Mouse (Mus musculus) stomach, embryonic 16.5 days (tissue): ENCODE results near the gene Kctd20. TPM values are rescaled to one million over a fixed set of nuclear protein-coding genes. Genes with fewer than 3 reads are reported as not detected.
A peak's percentile ranks its signal among the peaks of the same experiment; 100 is the strongest.

Source experiments
- ATAC-seq: fragments of 200-750 bp; cut with Nextera tagmentation; 2 replicates; pipeline ENCODE4 v1.8.0; 2017; ENCODE audit warnings: moderate number of reproducible peaks, moderate TSS enrichment; ENCODE audit not compliant: insufficient read depth, low FRiP score
- H3K27ac ChIP-seq: fragments of 300-500 bp; sonication (generic); 2 replicates; pipeline ENCODE4 v1.5.1; 2014; ENCODE audit warnings: low read length
- H3K27me3 ChIP-seq: fragments of 300-500 bp; sonication (generic); 2 replicates; pipeline ENCODE4 v1.6.1; 2014; ENCODE audit warnings: low read length, control low read depth, mixed read lengths; ENCODE audit not compliant: control insufficient read depth, insufficient read depth
- H3K36me3 ChIP-seq: fragments of 300-500 bp; sonication (generic); 2 replicates; pipeline ENCODE4 v1.6.1; 2014; ENCODE audit warnings: low read length; ENCODE audit not compliant: control insufficient read depth, insufficient read depth
- H3K4me1 ChIP-seq: fragments of 300-500 bp; sonication (generic); 2 replicates; pipeline ENCODE4 v1.6.1; 2014; ENCODE audit warnings: low read length, control low read depth, mixed read lengths; ENCODE audit not compliant: control insufficient read depth, insufficient read depth
- H3K4me2 ChIP-seq: fragments of 300-500 bp; sonication (generic); 2 replicates; pipeline ENCODE4 v1.6.1; 2014; ENCODE audit warnings: low read depth, low read length, mixed read lengths
- H3K4me3 ChIP-seq: fragments of 300-500 bp; sonication (generic); replicated peaks from 2 replicates; pipeline ENCODE4 v1.5.1; 2014; ENCODE audit warnings: mild to moderate bottlenecking, low read length
- H3K9ac ChIP-seq: fragments of 300-500 bp; sonication (generic); 2 replicates; pipeline ENCODE4 v1.6.1; 2014; ENCODE audit warnings: low read length
- H3K9me3 ChIP-seq: fragments of 300-500 bp; sonication (generic); replicated peaks from 2 replicates; pipeline ENCODE4 v1.6.1; 2016; ENCODE audit warnings: low read length, control low read depth; ENCODE audit not compliant: control insufficient read depth
- WGBS: fragments of 180-500 bp; shearing (Covaris S2); extraction: QIAGEN DNeasy Blood & Tissue Kit; methylation state at CpG from one replicate; pipeline ENCODE4 v1.1.7; 2014; 5-methylcytosine and 5-hydroxymethylcytosine counted together
- polyA plus RNA-seq: library from polyadenylated mRNA; unstranded; fragments of >200 nt; fragmentation: Nextera tagmentation; extraction: Ambion mirVana; gene quantifications from 2 replicates; pipeline ENCODE4 v1.2.1, GENCODE M21; 2015

Gene Kctd20
- polyA plus RNA-seq, 1 experiment from 2014 or later = 78.3 TPM

- H3K4me2 ChIP-seq = peak overlapping the region; percentile 59
- peak overlapping the region; percentile 94 for H3K9ac ChIP-seq
- peaks cover 15% of the 10 kb centered on the region for H3K4me1 ChIP-seq
- H3K9me3 ChIP-seq = no peaks in the 10 kb centered on the region
- H3K27me3 ChIP-seq = no peaks in the 10 kb centered on the region
- no peak for ATAC-seq
- 5% methylated on average over 7 of the region's 7 CpGs for WGBS
- peak overlapping the region; percentile 94 for H3K4me3 ChIP-seq
- no peaks in the 10 kb centered on the region for H3K36me3 ChIP-seq
- peak overlapping the region; percentile 96; the same call in 1 of the 2 replicates for H3K27ac ChIP-seq
Measured at GRCm38 (mm10) chr17:29006812-29007211, 55.1 kb downstream of the Kctd20 start.

GRCm38 (mm10) chr17:29007243-29007640 is 55.5 kb downstream of the Kctd20 start:
- Histone ChIP-seq H3K27me3 (no peaks in the 10 kb centered on the region), H3K4me1 (peaks cover 15% of the 10 kb centered on the region), H3K9ac (peak overlapping the region; percentile 94), H3K4me3 (peak overlapping the region; percentile 94), H3K36me3 (no peaks in the 10 kb centered on the region), H3K4me2 (peak overlapping the region; percentile 59), H3K9me3 (no peaks in the 10 kb centered on the region), H3K27ac (peak overlapping the region; percentile 96)
- WGBS = under 1% methylated on average over 19 of the region's 19 CpGs
- peak; percentile 19; the same call in 1 of the 2 replicates for ATAC-seq

GRCm38 (mm10) chr17:29007641-29008325 is 56.0 kb downstream of the Kctd20 start, which contains the start of gene Stk38:
Gene Stk38 (minus strand): TSS chr17:29007995.
- Histone ChIP-seq H3K27me3 (no peaks in the 10 kb centered on the region), H3K36me3 (no peaks in the 10 kb centered on the region), H3K27ac (peak within 1 kb of the TSS; percentile 96), H3K9me3 (no peaks in the 10 kb centered on the region), H3K4me1 (peaks cover 15% of the 10 kb centered on the region), H3K9ac (peak within 1 kb of the TSS; percentile 94), H3K4me3 (peak within 1 kb of the TSS; percentile 94), H3K4me2 (peak within 1 kb of the TSS; percentile 59)
- under 1% methylated on average over 64 of the region's 65 CpGs for WGBS
- ATAC-seq = peak; percentile 95

GRCm38 (mm10) chr17:29008326-29008650 is 56.5 kb downstream of the Kctd20 start:
- peak overlapping the region; percentile 94 for H3K4me3 ChIP-seq
- no peaks in the 10 kb centered on the region for H3K27me3 ChIP-seq
- H3K36me3 ChIP-seq = no peaks in the 10 kb centered on the region
- H3K27ac ChIP-seq = peak overlapping the region; percentile 96
- peaks cover 15% of the 10 kb centered on the region for H3K4me1 ChIP-seq
- H3K4me2 ChIP-seq = peak overlapping the region; percentile 59
- H3K9ac ChIP-seq = peak overlapping the region; percentile 94
- H3K9me3 ChIP-seq = no peaks in the 10 kb centered on the region
- no peak for ATAC-seq
- WGBS = 15% methylated on average over 8 of the region's 8 CpGs

- Histone ChIP-seq H3K4me1 (peaks cover 15% of the 10 kb centered on the region), H3K4me2 (no peak overlapping the region), H3K27me3 (no peaks in the 10 kb centered on the region), H3K9ac (no peak overlapping the region), H3K9me3 (no peaks in the 10 kb centered on the region), H3K36me3 (no peaks in the 10 kb centered on the region), H3K27ac (no peak overlapping the region), H3K4me3 (no peak overlapping the region)
- no peak for ATAC-seq
- WGBS = 83% methylated on average over 4 of the region's 4 CpGs
Measured at GRCm38 (mm10) chr17:29009181-29009580, 57.4 kb downstream of the Kctd20 start.

GRCm38 (mm10) chr17:29014235-29014634 is 62.5 kb downstream of the Kctd20 start:
- no peak; the same call in 1 of the 2 replicates for ATAC-seq

GRCm38 (mm10) chr17:29015638-29016037 is 63.9 kb downstream of the Kctd20 start:
- Histone ChIP-seq H3K27ac (no peak overlapping the region), H3K9ac (no peak overlapping the region), H3K4me2 (no peak overlapping the region), H3K36me3 (no peaks in the 10 kb centered on the region), H3K4me3 (no peak overlapping the region), H3K4me1 (peaks cover 5% of the 10 kb centered on the region; the same call in 1 of the 2 replicates), H3K27me3 (no peaks in the 10 kb centered on the region), H3K9me3 (no peaks in the 10 kb centered on the region)
- ATAC-seq = no peak
- 28% methylated on average over 2 of the region's 2 CpGs for WGBS

More at GRCm38 (mm10) chr17:29014235-29014634, 62.5 kb downstream of the Kctd20 start:
- peak overlapping the region; percentile 42 for H3K27ac ChIP-seq
- no peak overlapping the region for H3K4me3 ChIP-seq
- H3K4me1 ChIP-seq = peaks cover 5% of the 10 kb centered on the region; the same call in 1 of the 2 replicates
- H3K9ac ChIP-seq = no peak overlapping the region
- no peaks in the 10 kb centered on the region for H3K36me3 ChIP-seq
- H3K4me2 ChIP-seq = no peak overlapping the region
- H3K27me3 ChIP-seq = no peaks in the 10 kb centered on the region
- H3K9me3 ChIP-seq = no peaks in the 10 kb centered on the region

GRCm38 (mm10) chr17:29016705-29017104 is 65.0 kb downstream of the Kctd20 start:
- Histone ChIP-seq H3K9me3 (no peaks in the 10 kb centered on the region), H3K4me3 (no peak overlapping the region), H3K27me3 (no peaks in the 10 kb centered on the region), H3K9ac (no peak overlapping the region), H3K4me1 (peaks cover 5% of the 10 kb centered on the region; the same call in 1 of the 2 replicates), H3K4me2 (no peak overlapping the region), H3K27ac (peak overlapping the region; percentile 69), H3K36me3 (no peaks in the 10 kb centered on the region)
- WGBS = 66% methylated on average over 4 of the region's 4 CpGs
- ATAC-seq = peak; percentile 48; the same call in 1 of the 2 replicates

GRCm38 (mm10) chr17:29018292-29018984 is 66.7 kb downstream of the Kctd20 start:
- ATAC-seq = peak; percentile 37; the same call in 1 of the 2 replicates
- no peak overlapping the region for H3K27ac ChIP-seq

More at GRCm38 (mm10) chr17:29018292-29018984, 66.7 kb downstream of the Kctd20 start:
- WGBS = 53% methylated on average over 11 of the region's 11 CpGs
- Histone ChIP-seq H3K27me3 (no peaks in the 10 kb centered on the region), H3K4me2 (no peak overlapping the region), H3K9me3 (no peaks in the 10 kb centered on the region), H3K4me1 (peaks cover 5% of the 10 kb centered on the region; the same call in 1 of the 2 replicates), H3K4me3 (no peak overlapping the region), H3K36me3 (no peaks in the 10 kb centered on the region), H3K9ac (no peak overlapping the region)
